Mouse (Mus musculus): ENCODE data around the gene Shc1.

The Shc1 gene

DNA sequence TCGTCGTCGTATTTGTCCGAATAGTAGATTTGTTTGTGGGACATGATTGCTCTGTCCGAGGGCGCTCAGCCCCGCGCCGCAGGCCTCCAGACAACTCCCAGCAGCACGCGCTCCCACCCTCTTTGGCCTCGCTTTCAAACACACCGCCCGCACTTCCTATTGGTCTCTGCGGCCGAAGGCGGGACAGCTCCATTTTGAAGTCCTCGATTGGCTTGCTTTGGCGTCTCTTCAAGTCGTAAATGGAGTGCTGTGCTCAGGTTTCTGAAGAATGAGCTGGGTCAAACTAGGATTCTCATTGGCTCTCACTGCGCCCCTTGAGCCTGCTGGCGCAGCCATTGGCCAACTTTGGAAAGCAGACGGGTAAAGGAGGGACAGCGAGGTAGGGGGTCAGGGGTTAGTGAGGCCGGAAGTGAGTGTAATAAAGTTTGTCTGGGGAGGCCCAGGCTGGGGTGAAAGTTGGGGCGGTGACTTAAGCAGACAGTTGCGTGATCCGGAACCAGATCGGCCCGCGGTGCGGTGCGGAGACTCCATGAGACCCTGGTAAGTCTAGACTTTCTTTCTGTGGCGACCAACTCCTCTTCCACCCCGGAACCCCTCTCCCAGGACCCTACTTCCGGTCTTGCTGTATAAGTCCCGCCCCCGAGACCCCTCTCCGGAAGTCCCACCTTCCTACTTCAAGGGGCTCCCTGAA lies at the start of gene Shc1, which contains the start of gene Cks1b:
Shc1 (plus strand) TSS at position 274 of the 691 bp plus-strand sequence.
Cks1b (minus strand) TSS at position 214 of the 691 bp plus-strand sequence.
- Histone ChIP-seq H3K36me3 (ENCODE audit: control insufficient read depth, insufficient read depth, low read length, poor library complexity, severe bottlenecking) (no peaks in the 10 kb centered on the region), H3K27me3 (ENCODE audit: control insufficient read depth, insufficient read depth, low read length, poor library complexity, severe bottlenecking) (no peaks in the 10 kb centered on the region)
- DNase-seq (ENCODE audit: low read depth, low spot score): peak; percentile 97

DNA sequence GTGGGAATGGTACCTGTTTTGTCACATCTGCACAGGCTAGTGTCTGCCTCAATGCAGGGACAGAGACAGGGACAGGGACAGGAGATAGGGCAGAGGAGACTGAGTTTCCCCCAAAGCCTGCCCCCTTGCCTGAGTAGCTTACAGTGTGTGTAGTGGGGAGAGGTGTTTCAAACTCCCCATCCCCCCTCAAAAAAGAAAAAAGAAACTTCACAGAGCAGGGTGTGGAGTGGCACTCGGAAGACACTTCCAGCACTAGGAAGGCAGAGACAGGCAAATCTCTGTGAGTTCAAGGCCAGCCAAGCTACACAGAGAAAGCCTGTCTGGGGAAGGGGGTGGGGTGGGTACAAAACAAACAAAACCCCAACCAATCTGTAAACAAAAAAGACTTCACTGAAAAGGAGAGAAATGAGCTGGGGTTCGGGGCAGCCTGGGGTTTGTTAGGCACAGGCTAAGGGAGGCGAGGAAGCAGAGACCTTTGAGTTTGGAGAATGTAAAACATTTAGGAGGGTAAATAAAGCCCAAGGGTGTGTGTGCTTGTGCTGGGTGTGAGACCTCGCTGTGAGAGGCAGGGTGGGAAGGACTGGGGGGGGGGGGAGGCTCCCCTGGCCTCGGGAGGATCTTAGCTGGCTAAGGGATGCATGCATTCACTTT lies 44.5 kb upstream of the Shc1 start:
- no peak for DNase-seq (ENCODE audit: low read depth, low spot score)
- H3K27me3 ChIP-seq (ENCODE audit: control insufficient read depth, insufficient read depth, low read length, poor library complexity, severe bottlenecking): no peaks in the 10 kb centered on the region
- H3K36me3 ChIP-seq (ENCODE audit: control insufficient read depth, insufficient read depth, low read length, poor library complexity, severe bottlenecking): no peaks in the 10 kb centered on the region; the same call in 1 of the 2 replicates

DNA sequence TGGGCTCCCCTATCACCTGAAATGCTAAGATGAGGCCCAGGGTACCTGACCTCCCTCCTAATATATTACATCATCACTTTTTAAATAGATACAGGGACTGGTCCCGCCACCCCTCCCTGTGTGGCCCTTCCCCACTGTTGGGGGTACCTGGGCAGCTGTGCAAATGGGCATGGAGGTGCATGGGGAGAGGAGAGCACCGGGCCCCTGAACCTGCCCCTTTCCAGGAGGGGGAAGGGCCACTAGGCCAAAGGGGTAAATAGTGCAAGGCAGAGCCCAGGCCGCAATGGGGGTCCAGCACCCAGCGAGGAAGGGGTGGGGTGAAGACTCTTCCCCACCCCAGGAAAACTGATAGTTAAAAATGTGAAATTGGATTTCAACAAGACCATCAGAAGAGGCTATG lies 40.4 kb upstream of the Shc1 start:
- Histone ChIP-seq H3K27me3 (ENCODE audit: control insufficient read depth, insufficient read depth, low read length, poor library complexity, severe bottlenecking) (no peaks in the 10 kb centered on the region), H3K36me3 (ENCODE audit: control insufficient read depth, insufficient read depth, low read length, poor library complexity, severe bottlenecking) (peaks cover 2% of the 10 kb centered on the region; the same call in 1 of the 2 replicates)
- DNase-seq (ENCODE audit: low read depth, low spot score): no peak

DNA sequence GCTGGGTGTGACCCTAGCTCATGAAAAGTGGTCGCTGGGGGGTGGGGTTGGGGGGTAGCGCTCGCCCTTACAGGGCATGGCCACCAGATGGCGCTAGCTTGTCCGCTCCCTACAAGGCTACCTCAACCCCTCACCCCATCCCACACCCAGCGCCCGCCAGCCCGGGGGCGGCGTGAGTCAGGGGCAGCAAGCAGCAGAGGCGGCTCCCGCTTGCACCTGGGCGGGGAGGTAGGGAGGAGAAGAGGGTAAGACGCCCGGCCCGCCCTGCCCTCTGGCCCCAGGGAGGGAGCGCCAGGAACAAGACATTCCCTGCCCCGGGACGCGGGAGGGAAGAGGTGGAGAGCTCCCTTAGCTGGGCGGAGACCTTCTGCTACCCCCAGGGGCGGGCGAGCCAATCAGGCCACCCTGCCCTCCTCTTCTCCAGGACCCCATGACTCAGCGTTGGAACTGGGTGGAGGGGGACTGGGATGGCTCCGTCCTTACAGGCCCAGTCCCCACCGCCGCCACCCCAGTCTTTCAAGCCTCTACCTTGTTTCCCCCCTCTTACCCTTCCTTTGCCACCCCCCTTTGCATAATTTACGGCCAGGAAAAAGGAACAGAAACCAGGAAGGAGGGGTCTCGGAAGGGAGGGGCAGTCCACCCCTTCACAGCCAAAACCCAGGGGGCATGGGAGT lies 39.7 kb upstream of the Shc1 start:
- Histone ChIP-seq H3K36me3 (ENCODE audit: control insufficient read depth, insufficient read depth, low read length, poor library complexity, severe bottlenecking) (peaks cover 2% of the 10 kb centered on the region; the same call in 1 of the 2 replicates), H3K27me3 (ENCODE audit: control insufficient read depth, insufficient read depth, low read length, poor library complexity, severe bottlenecking) (no peaks in the 10 kb centered on the region)
- DNase-seq (ENCODE audit: low read depth, low spot score): peak; percentile 81

GRCm38 (mm10) chr3:89379388-89380131 lies 38.7 kb upstream of the Shc1 start:
- Histone ChIP-seq H3K27me3 (ENCODE audit: control insufficient read depth, insufficient read depth, low read length, poor library complexity, severe bottlenecking) (no peaks in the 10 kb centered on the region), H3K36me3 (ENCODE audit: control insufficient read depth, insufficient read depth, low read length, poor library complexity, severe bottlenecking) (peaks cover 2% of the 10 kb centered on the region)
- peak; percentile 47 for DNase-seq (ENCODE audit: low read depth, low spot score)

- H3K27me3 ChIP-seq (ENCODE audit: control insufficient read depth, insufficient read depth, low read length, poor library complexity, severe bottlenecking): no peaks in the 10 kb centered on the region
- no peak for DNase-seq (ENCODE audit: low read depth, low spot score)
- peaks cover 2% of the 10 kb centered on the region for H3K36me3 ChIP-seq (ENCODE audit: control insufficient read depth, insufficient read depth, low read length, poor library complexity, severe bottlenecking)
Observed at GRCm38 (mm10) chr3:89380291-89380690, 38.0 kb upstream of the Shc1 start.

GRCm38 (mm10) chr3:89380711-89381110 lies 37.5 kb upstream of the Shc1 start:
- no peak for DNase-seq (ENCODE audit: low read depth, low spot score)
- H3K27me3 ChIP-seq (ENCODE audit: control insufficient read depth, insufficient read depth, low read length, poor library complexity, severe bottlenecking): no peaks in the 10 kb centered on the region
- peaks cover 2% of the 10 kb centered on the region for H3K36me3 ChIP-seq (ENCODE audit: control insufficient read depth, insufficient read depth, low read length, poor library complexity, severe bottlenecking)

GRCm38 (mm10) chr3:89381233-89381632 lies 37.0 kb upstream of the Shc1 start:
- Histone ChIP-seq H3K36me3 (ENCODE audit: control insufficient read depth, insufficient read depth, low read length, poor library complexity, severe bottlenecking) (peaks cover 2% of the 10 kb centered on the region), H3K27me3 (ENCODE audit: control insufficient read depth, insufficient read depth, low read length, poor library complexity, severe bottlenecking) (no peaks in the 10 kb centered on the region)
- no peak for DNase-seq (ENCODE audit: low read depth, low spot score)

GRCm38 (mm10) chr3:89382033-89382882 lies 36.0 kb upstream of the Shc1 start:
- no peak for DNase-seq (ENCODE audit: low read depth, low spot score)
- Histone ChIP-seq H3K36me3 (ENCODE audit: control insufficient read depth, insufficient read depth, low read length, poor library complexity, severe bottlenecking) (peaks cover 2% of the 10 kb centered on the region; the same call in 1 of the 2 replicates), H3K27me3 (ENCODE audit: control insufficient read depth, insufficient read depth, low read length, poor library complexity, severe bottlenecking) (no peaks in the 10 kb centered on the region)

- DNase-seq (ENCODE audit: low read depth, low spot score): no peak
- peaks cover 2% of the 10 kb centered on the region; the same call in 1 of the 2 replicates for H3K36me3 ChIP-seq (ENCODE audit: control insufficient read depth, insufficient read depth, low read length, poor library complexity, severe bottlenecking)
- no peaks in the 10 kb centered on the region for H3K27me3 ChIP-seq (ENCODE audit: control insufficient read depth, insufficient read depth, low read length, poor library complexity, severe bottlenecking)
Observed at GRCm38 (mm10) chr3:89382950-89383349, 35.3 kb upstream of the Shc1 start.

DNA sequence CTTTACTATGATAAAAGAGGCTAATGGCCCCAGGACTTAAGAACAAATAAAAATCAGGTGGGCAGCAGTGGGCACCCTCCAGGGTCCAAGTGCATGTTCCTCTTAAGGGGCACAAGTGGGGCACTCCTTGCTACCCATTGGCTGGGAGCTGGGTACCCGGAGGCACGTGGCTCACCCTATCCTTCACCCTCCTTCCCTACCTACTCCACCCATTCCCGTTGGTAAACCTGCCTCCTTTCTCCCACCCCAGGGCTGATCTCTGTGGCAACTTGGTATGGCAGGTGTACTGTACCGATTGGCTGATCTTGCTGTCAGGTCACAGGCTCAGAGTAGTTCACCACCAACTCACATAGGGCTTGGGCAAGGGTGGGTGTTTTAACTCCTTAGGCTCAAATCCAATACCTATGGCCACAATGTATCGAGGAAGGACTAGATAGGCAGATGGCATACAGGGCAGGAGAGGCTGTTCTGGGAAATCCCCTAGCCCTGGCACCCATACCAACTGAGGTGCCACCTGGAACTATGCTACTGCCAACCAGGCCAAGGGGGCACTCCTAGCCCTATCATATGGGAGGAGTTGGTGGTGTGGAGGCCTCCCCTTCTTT lies 34.5 kb upstream of the Shc1 start:
- peaks cover 2% of the 10 kb centered on the region; the same call in 1 of the 2 replicates for H3K36me3 ChIP-seq (ENCODE audit: control insufficient read depth, insufficient read depth, low read length, poor library complexity, severe bottlenecking)
- no peaks in the 10 kb centered on the region for H3K27me3 ChIP-seq (ENCODE audit: control insufficient read depth, insufficient read depth, low read length, poor library complexity, severe bottlenecking)
- no peak for DNase-seq (ENCODE audit: low read depth, low spot score)

DNA sequence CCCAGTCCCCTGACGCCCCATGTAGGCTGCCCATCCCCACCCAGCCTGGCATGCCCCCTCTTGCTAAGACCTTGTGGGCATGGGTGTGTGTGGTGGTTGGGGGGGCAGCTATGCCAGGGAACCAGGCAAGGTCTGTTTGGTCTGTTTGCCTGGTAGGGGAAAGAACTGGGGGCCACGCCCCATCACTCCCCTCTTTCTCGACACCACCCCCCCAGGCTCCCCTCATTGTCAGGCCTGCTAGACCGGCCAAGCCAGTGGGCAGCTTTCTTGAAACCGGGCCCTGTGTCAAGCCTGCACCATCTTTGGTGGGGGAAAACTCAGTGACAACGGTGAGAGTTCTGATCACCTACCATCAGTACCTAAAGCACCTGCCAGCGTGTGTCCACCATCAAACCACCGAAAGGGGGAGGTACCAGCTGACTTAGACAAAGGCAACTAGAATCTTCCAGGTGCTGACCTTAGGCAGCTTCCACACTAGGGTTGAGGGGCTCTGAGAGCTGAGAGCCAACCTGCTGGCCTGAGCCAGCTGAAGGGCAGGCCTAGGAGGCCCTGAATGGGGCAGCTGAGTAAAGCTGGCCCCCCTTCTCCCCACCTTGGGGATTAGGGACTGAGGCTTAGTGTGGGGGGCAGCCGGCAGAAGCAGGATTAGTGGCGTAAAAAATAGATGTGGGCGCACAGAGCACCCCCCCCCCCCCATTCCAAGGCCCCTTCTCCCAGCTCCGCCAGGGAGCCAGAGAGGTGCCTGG lies 33.7 kb upstream of the Shc1 start:
- H3K27me3 ChIP-seq (ENCODE audit: control insufficient read depth, insufficient read depth, low read length, poor library complexity, severe bottlenecking): no peaks in the 10 kb centered on the region
- DNase-seq (ENCODE audit: low read depth, low spot score): no peak
- peaks cover 2% of the 10 kb centered on the region; the same call in 1 of the 2 replicates for H3K36me3 ChIP-seq (ENCODE audit: control insufficient read depth, insufficient read depth, low read length, poor library complexity, severe bottlenecking)

DNA sequence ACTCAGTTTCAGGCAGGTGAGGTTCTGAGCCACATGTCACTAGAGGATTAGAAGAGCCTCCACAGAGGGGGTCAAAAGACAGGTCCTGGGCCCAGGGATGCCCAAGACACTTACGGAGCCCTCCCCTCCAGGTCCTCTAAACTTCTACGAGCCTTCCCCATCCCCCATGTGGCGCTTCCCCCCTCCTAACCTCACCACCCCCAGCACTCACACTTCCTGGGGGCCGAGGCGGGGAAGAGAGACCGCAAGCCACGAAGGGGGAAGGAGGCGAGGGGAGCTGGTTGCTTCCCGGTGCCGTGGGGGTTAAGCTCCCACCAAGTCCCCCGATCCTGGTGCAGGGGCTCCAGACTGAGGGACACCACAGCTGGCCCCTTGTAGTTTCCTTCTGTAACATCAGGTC lies 32.8 kb upstream of the Shc1 start:
- no peak for DNase-seq (ENCODE audit: low read depth, low spot score)
- H3K27me3 ChIP-seq (ENCODE audit: control insufficient read depth, insufficient read depth, low read length, poor library complexity, severe bottlenecking): no peaks in the 10 kb centered on the region

More for the DNA sequence above, 32.8 kb upstream of the Shc1 start:
- peaks cover under 1% of the 10 kb centered on the region; the same call in 1 of the 2 replicates for H3K36me3 ChIP-seq (ENCODE audit: control insufficient read depth, insufficient read depth, low read length, poor library complexity, severe bottlenecking)
